Mouse (Mus musculus) CH12.LX (cell line): Measurements from ENCODE around the gene Zfp282.

ENCODE experiments used
- CTCF ChIP-seq, 2 experiments: IDR thresholded peaks in 1 of 2; conservative IDR thresholded peaks in 1 of 2; 2 replicates each; pipeline ENCODE4 v1.5.1; 2011 to 2012; ENCODE audit warnings: low read depth in 2 of 2, low read length in 2 of 2, improper control_type of control experiment in 1 of 2, inconsistent platforms in 1 of 2, mild to moderate bottlenecking in 1 of 2, moderate library complexity in 1 of 2
- EP300 ChIP-seq: IDR thresholded peaks from 2 replicates; pipeline ENCODE4 v1.6.1; 2011; ENCODE audit warnings: low read length, improper control_type of control experiment
- ETS1 ChIP-seq: conservative IDR thresholded peaks from 2 replicates; pipeline ENCODE4 v1.6.1; 2012; ENCODE audit warnings: low read depth, mild to moderate bottlenecking, inconsistent platforms, low read length, improper control_type of control experiment, moderate library complexity
- HCFC1 ChIP-seq: IDR thresholded peaks from 2 replicates; pipeline ENCODE4 v1.6.1; 2012; ENCODE audit warnings: low read depth, mild to moderate bottlenecking, inconsistent platforms, low read length, improper control_type of control experiment
- POLR2AphosphoS2 ChIP-seq: IDR thresholded peaks from 2 replicates; pipeline ENCODE4 v1.6.1; 2011; ENCODE audit warnings: low read depth, low read length, improper control_type of control experiment
- SIN3A ChIP-seq: IDR thresholded peaks from 2 replicates; pipeline ENCODE4 v1.6.1; 2012; ENCODE audit warnings: low read length, improper control_type of control experiment, inconsistent platforms
- ZC3H11A ChIP-seq: IDR thresholded peaks from 2 replicates; pipeline ENCODE4 v1.6.1; 2012; ENCODE audit warnings: low read depth, mild to moderate bottlenecking, inconsistent platforms, low read length, improper control_type of control experiment
- ZNF384 ChIP-seq: IDR thresholded peaks from 2 replicates; pipeline ENCODE4 v1.6.1; 2012; ENCODE audit warnings: low read depth, low read length, improper control_type of control experiment, inconsistent platforms

DNA sequence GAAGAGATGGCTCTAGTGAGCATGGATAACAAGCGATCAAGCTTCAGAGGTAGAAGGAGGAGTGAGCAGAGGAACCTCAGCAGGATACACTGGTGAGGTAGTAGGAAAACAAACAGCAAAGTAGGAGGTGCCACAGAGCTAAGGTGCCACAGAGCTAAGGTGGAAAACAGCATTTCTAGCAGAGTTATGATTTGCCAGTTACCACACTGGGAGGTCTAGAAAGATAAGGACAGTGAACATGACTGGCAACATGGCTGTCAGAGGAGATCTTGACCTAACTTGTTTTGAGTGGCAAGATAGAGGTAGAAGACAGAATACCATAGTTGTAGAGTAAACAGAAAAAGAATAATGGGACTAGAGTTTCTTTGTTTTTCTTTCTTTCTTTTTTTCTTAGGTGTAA lies 34.7 kb upstream of the Zfp282 start:
- TF ChIP-seq ETS1 (no peak), EP300 (no peak), CTCF (conservative IDR thresholded peaks at IDR 0.05 in 1 of 2, IDR thresholded peaks at IDR 0.05 in 1 of 2; ENCODE audit: low read depth in 2 of 2, low read length in 2 of 2) (no peak), HCFC1 (no peak), ZC3H11A (no peak), ZNF384 (no peak), POLR2AphosphoS2 (no peak), SIN3A (no peak)
